Mouse (Mus musculus) forebrain, embryonic 11.5 days (tissue): Measurements from ENCODE around the gene Prrc2b. TPM values are rescaled to one million over a fixed set of nuclear protein-coding genes. Genes with fewer than 3 reads are reported as not detected.

ENCODE experiments used
- ATAC-seq: fragments of 200-750 bp; cut with Nextera tagmentation; replicated peaks from 2 replicates; pipeline ENCODE4 v1.8.0; 2017; ENCODE audit warnings: moderate TSS enrichment; ENCODE audit not compliant: low FRiP score
- DNase-seq: peaks from one replicate; pipeline ENCODE4 v3.0.0-alpha.2; 2017; ENCODE audit warnings: low spot score
- H3K27ac ChIP-seq: fragments of 300-500 bp; sonication (generic); 2 replicates; pipeline ENCODE4 v1.5.1; 2014; ENCODE audit warnings: low read depth, low read length
- H3K27me3 ChIP-seq: fragments of 300-500 bp; sonication (generic); 2 replicates; pipeline ENCODE4 v1.6.1; 2014; ENCODE audit warnings: mild to moderate bottlenecking, low read length, mixed read lengths; ENCODE audit not compliant: control insufficient read depth, insufficient read depth
- H3K36me3 ChIP-seq: fragments of 300-500 bp; sonication (generic); 2 replicates; pipeline ENCODE4 v1.6.1; 2014; ENCODE audit warnings: mild to moderate bottlenecking, low read length, moderate library complexity, mixed read lengths; ENCODE audit not compliant: control insufficient read depth, insufficient read depth
- H3K4me1 ChIP-seq: fragments of 300-500 bp; sonication (generic); replicated peaks from 2 replicates; pipeline ENCODE4 v1.6.1; 2014; ENCODE audit warnings: low read length, mixed read lengths; ENCODE audit not compliant: control insufficient read depth, insufficient read depth
- H3K4me2 ChIP-seq: fragments of 300-500 bp; sonication (generic); 2 replicates; pipeline ENCODE4 v1.6.1; 2014; ENCODE audit warnings: low read depth, mild to moderate bottlenecking, low read length, moderate library complexity, mixed read lengths; ENCODE audit not compliant: severe bottlenecking
- H3K4me3 ChIP-seq: fragments of 300-500 bp; sonication (generic); 2 replicates; pipeline ENCODE4 v1.5.1; 2014; ENCODE audit warnings: low read depth, low read length
- H3K9ac ChIP-seq: fragments of 300-500 bp; sonication (generic); 2 replicates; pipeline ENCODE4 v1.6.1; 2014; ENCODE audit warnings: low read length
- H3K9me3 ChIP-seq: fragments of 300-500 bp; sonication (generic); 2 replicates; pipeline ENCODE4 v1.6.1; 2016; ENCODE audit warnings: low read length, mixed read lengths; ENCODE audit not compliant: control insufficient read depth
- WGBS: fragments of 180-500 bp; shearing (Covaris S2); extraction: QIAGEN DNeasy Blood & Tissue Kit; methylation state at CpG from one replicate; pipeline ENCODE4 v1.1.7; 2014; 5-methylcytosine and 5-hydroxymethylcytosine counted together
- polyA plus RNA-seq: library from polyadenylated mRNA; unstranded; fragments of >200 nt; fragmentation: Nextera tagmentation; extraction: Ambion mirVana; gene quantifications from 2 replicates; pipeline ENCODE4 v1.2.1, GENCODE M21; 2014

The Prrc2b gene
- polyA plus RNA-seq, 1 experiment from 2014 or later, result 102 TPM

DNA sequence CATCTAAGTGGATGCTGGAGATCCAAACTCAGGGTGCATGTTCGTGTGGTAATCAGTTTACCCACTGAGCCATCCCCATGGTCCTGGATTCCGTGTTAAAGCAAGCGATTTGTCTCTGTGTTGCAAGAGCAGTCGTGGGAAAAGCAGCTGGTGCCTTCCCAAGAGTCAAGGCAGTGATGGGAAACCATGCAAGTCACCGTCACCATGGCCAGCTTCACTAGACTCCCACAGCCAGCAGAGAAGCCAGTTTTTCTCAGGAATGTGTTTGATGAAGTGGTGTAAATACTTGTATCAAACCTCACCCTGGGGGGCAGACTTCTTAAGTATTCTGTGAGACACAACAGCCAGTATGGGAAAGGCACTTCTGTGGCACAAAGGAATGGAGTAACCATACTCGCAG, 8.5 kb upstream of the Prrc2b start:
- Histone ChIP-seq H3K9me3 (no peaks in the 10 kb centered on the region), H3K27me3 (no peaks in the 10 kb centered on the region), H3K4me3 (no peak overlapping the region), H3K4me2 (no peak overlapping the region), H3K9ac (no peak overlapping the region), H3K36me3 (no peaks in the 10 kb centered on the region), H3K27ac (no peak overlapping the region), H3K4me1 (no peaks in the 10 kb centered on the region)
- DNase-seq (no peak), ATAC-seq (no peak)
- 68% methylated on average over 6 of the region's 6 CpGs for WGBS

DNA sequence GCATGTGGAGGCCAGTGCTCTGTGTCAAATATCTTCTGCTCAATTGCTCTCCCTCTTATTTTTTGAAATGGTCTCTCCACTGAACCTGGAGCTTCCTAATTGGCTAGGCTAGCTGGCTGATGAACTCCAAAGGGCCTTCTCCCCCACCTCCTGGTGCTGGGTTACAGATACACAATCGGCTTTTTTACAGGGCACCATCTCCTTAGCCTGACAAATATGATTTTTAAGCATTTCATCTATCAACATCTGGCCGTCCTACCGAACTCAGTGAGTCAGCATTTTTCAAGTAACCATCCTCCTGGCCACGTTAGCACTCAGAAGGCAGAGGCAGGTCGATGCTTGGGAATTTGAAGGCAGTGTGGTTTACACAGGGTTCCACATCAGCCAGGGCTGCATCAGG, 6.2 kb upstream of the Prrc2b start:
- WGBS, result 92% methylated on average over 5 of the region's 5 CpGs
- Histone ChIP-seq H3K36me3 (no peaks in the 10 kb centered on the region), H3K27me3 (no peaks in the 10 kb centered on the region), H3K4me2 (no peak overlapping the region), H3K4me1 (no peaks in the 10 kb centered on the region), H3K9ac (no peak overlapping the region), H3K27ac (no peak overlapping the region), H3K4me3 (no peak overlapping the region), H3K9me3 (no peaks in the 10 kb centered on the region)
- ATAC-seq (no peak), DNase-seq (no peak)

DNA sequence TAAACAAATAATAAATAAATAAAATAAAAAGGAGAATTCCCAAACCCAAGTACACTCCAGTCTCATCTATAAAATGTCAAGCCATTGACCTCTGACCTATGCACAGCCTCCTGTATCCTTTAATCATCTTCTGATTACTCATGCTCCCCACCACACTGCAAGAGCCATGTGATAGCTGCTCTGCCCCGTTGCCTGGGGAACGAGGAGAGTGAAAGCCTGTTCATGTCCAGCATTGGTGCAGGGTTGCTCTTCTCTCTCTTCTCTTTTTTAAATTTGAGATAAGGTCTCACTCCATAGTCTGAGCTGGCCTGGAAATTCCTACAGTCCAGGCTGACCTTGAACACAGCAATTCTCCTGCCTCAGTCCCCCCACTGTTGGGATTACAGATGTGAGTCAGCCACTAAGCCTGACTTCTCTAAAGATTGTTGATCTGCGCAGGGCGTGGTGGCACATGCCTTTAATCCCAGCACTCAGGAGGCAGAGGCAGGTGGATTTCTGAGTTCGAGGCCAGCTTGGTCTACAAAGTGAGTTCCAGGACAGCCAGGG, 4.2 kb upstream of the Prrc2b start:
- H3K27ac ChIP-seq, result no peak overlapping the region
- H3K9me3 ChIP-seq, result no peaks in the 10 kb centered on the region
- no peak overlapping the region for H3K4me2 ChIP-seq
- DNase-seq (no peak), ATAC-seq (no peak)
- H3K27me3 ChIP-seq, result no peaks in the 10 kb centered on the region
- 87% methylated on average over 5 of the region's 5 CpGs for WGBS
- no peak overlapping the region for H3K4me3 ChIP-seq
- H3K9ac ChIP-seq, result no peak overlapping the region
- no peaks in the 10 kb centered on the region for H3K36me3 ChIP-seq
- peaks cover 2% of the 10 kb centered on the region; the same call in 1 of the 2 replicates for H3K4me1 ChIP-seq

DNA sequence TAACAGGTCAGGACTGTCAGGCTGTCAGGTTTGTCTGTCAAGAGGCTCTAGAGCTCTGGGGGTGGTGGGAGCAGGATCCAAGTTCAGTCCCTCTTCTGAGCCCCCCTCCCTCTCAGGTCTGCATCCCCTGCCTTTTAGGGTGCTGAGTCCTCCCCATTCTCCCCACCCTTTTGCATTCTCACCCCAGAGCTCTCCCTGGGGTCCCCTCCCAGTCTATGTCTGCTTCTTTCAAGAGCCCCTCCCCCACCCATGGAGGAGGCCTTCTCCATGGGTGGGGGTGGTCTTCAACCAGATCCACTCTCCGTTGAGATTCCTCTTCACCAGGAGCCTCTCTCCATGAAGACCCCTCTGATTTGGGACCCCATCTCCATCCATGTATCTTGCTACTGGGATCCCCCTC, 747 bp upstream of the Prrc2b start:
- Histone ChIP-seq H3K9me3 (no peaks in the 10 kb centered on the region), H3K9ac (peak overlapping the region; percentile 97), H3K27me3 (no peaks in the 10 kb centered on the region), H3K27ac (peak overlapping the region; percentile 96), H3K4me1 (peaks cover 24% of the 10 kb centered on the region), H3K36me3 (no peaks in the 10 kb centered on the region), H3K4me3 (peak overlapping the region; percentile 85), H3K4me2 (peak overlapping the region; percentile 55; the same call in 1 of the 2 replicates)
- WGBS, result 29% methylated on average over 1 of the region's 1 CpGs
- DNase-seq (no peak), ATAC-seq (no peak)

DNA sequence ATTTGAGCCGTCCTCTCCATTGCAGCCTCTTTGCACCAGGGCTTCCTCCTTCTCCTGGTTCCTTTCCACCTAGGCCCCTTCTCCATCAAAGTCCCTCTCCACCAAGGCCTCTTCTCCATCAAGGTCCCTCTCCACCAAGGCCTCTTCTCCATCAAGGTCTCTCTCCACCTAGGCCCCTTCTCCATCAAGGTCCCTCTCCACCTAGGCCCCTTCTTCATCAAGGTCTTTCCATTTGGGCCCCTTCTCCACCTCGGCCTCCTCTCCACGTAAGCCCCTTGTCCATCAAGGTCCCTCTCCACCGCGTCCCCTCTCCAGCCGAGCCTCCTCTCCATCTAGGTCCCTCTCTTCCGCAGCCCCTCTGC, 339 bp upstream of the Prrc2b start:
- ATAC-seq, result peak; percentile 71
- H3K9ac ChIP-seq, result peak overlapping the region; percentile 97
- H3K27me3 ChIP-seq, result no peaks in the 10 kb centered on the region
- no peak for DNase-seq
- peak overlapping the region; percentile 96 for H3K27ac ChIP-seq
- no peaks in the 10 kb centered on the region for H3K36me3 ChIP-seq
- peaks cover 25% of the 10 kb centered on the region for H3K4me1 ChIP-seq
- H3K4me2 ChIP-seq, result peak overlapping the region; percentile 55
- peak overlapping the region; percentile 85 for H3K4me3 ChIP-seq
- no peaks in the 10 kb centered on the region for H3K9me3 ChIP-seq
- 8% methylated on average over 7 of the region's 7 CpGs for WGBS

DNA sequence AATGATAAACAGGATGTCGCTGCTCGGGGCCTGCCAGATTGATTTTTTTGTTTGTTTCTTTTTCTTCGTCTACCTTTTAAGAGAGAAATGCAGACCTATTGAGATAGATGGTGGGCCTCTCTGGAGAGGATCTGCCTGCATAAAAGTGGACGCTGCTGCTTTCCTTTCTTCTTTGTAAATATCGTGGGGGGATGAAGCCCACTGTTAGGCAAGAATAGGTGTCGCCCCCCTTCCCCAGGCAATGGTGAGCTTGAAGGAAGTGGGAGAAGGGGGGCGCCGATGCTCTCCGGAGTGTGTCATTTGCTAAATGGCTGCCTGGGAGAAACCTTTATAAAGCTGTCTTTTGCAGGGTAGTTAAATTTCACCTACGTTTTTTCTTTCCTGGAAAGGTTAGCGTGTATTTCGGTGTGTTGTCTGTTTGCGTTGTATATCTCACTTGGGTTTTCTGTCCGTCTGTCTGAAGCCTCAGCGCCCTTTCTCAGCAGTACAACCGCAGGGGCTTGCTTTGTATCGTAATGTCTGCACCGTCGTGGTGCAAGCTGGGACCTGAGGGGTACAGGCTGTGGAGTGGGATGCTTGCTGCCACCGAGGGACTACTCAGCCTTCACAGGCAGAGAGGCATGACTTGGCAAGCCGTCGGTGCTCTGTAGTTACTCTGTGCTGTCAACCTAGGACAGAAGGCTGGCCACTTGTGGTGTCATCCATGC, 931 bp downstream of the Prrc2b start:
- no peaks in the 10 kb centered on the region for H3K36me3 ChIP-seq
- peak overlapping the region; percentile 85 for H3K4me3 ChIP-seq
- peaks cover 36% of the 10 kb centered on the region for H3K4me1 ChIP-seq
- WGBS, result under 1% methylated on average over 22 of the region's 22 CpGs
- no peaks in the 10 kb centered on the region for H3K27me3 ChIP-seq
- H3K9ac ChIP-seq, result peak overlapping the region; percentile 97
- DNase-seq, result peak; percentile 73
- ATAC-seq, result no peak
- H3K9me3 ChIP-seq, result no peaks in the 10 kb centered on the region
- H3K27ac ChIP-seq, result peak overlapping the region; percentile 96
- peak overlapping the region; percentile 95 for H3K4me2 ChIP-seq

DNA sequence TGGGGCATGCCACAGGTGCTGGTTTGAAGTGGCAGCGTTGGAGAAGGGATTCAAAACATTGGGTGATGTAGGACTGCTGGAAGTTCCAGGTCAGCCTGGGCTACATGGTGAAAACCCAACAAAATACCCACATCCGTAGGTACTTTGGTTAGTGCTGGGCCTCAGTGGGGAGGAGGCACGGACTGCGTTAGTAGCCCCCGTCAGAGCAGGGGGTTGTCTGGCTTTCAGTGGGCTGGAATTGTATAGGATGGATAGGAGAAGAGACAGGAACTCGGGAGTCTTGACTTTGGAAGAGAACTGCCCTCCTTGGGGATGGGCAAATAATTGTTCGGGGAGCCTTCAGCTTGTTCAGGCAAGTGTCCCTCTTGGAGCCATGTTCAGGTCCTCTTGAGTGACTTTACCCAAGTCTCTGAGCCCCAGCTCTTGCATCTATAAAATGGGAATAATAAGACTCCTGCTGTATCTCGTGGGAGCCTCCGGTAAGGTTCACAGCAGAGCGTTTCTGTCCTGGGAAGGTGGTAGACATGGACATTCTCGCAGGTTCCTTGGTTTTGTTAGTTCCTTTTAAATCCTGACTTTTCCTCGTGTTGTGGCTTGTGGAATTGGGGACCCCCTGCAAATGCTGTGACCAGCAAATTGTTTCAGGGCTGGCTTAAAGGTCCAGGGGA, 1.6 kb downstream of the Prrc2b start:
- DNase-seq (no peak), ATAC-seq (no peak)
- 24% methylated on average over 12 of the region's 12 CpGs for WGBS

DNA sequence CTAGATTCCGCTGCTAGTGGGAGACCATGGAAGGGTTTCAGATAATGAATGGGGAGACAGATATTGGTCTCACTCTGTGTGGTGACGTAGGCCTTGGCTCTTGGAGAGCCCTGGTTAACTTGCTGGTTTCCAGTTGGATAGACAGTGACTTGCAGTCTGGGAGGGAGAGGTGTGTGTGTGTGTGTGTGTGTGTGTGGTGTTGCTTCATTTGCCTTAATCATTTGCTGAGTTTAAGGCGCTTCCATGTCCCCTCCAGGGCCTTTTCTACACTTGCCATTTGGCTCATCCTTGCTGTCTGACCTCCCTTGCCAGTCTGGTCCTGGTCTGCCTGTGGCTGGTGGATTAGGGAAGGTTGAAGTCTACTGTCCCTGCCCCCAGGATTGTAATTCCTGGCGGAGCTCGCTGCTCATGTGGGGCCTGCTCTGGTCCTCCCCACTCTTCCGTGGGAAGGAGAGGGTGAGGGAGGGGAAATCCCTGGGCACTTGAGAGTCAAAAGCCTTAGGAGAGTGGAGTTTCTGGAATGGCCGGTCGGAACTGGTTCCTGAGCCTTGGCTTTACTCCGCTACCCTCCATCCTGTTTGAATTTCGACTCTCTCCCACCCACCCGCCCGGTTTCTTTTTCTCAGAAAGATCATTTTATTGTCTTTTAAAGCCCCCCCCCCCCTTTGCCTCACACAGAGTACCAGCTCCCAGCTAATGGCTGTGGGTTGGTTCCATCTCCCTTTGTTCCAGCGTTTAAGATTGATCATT, 2.3 kb downstream of the Prrc2b start:
- Histone ChIP-seq H3K9ac (peak overlapping the region; percentile 97), H3K9me3 (no peaks in the 10 kb centered on the region), H3K4me3 (peak overlapping the region; percentile 85), H3K27ac (peak overlapping the region; percentile 41; the same call in 1 of the 2 replicates), H3K27me3 (no peaks in the 10 kb centered on the region), H3K4me1 (peaks cover 45% of the 10 kb centered on the region), H3K4me2 (peak overlapping the region; percentile 95), H3K36me3 (no peaks in the 10 kb centered on the region)
- ATAC-seq, result no peak
- DNase-seq, result no peak
- 10% methylated on average over 13 of the region's 13 CpGs for WGBS

More for the DNA sequence above, 1.6 kb downstream of the Prrc2b start:
- Histone ChIP-seq H3K27ac (peak overlapping the region; percentile 96; the same call in 1 of the 2 replicates), H3K36me3 (no peaks in the 10 kb centered on the region), H3K9ac (peak overlapping the region; percentile 97), H3K4me1 (peaks cover 43% of the 10 kb centered on the region), H3K4me2 (peak overlapping the region; percentile 95), H3K9me3 (no peaks in the 10 kb centered on the region), H3K4me3 (peak overlapping the region; percentile 85), H3K27me3 (no peaks in the 10 kb centered on the region)
